Mouse (Mus musculus): Measurements from ENCODE around the gene Fibp. TPM values are rescaled to one million over a fixed set of nuclear protein-coding genes. Genes with fewer than 3 reads are reported as not detected.

Fibp gene
- 108 TPM in 2 replicates for polyA plus RNA-seq (2015; fragmentation: Nextera tagmentation; extraction: Ambion mirVana)

- Histone ChIP-seq H3K4me1 (ENCODE audit: control insufficient read depth, insufficient read depth, low read length) (peaks cover 36% of the 10 kb centered on the region), H3K27ac (ENCODE audit: low read length) (peak within 1 kb of the TSS; percentile 78), H3K27me3 (ENCODE audit: control insufficient read depth, insufficient read depth, low read length) (no peaks in the 10 kb centered on the region), H3K36me3 (ENCODE audit: control insufficient read depth, insufficient read depth) (peaks cover 16% of the 10 kb centered on the region), H3K4me2 (ENCODE audit: low read depth, low read length) (peak within 1 kb of the TSS; percentile 93), H3K9me3 (replicated peaks; ENCODE audit: control insufficient read depth, low read length) (no peaks in the 10 kb centered on the region), H3K4me3 (ENCODE audit: low read length) (peak within 1 kb of the TSS; percentile 87), H3K9ac (ENCODE audit: low read length) (peak within 1 kb of the TSS; percentile 88)
- ATAC-seq (replicated peaks; ENCODE audit: extremely low read depth, insufficient read depth, low FRiP score) = peak; percentile 26; the same call in 1 of the 2 replicates
- 0% methylated on average over 32 of the region's 32 CpGs for WGBS
Measured at GRCm38 (mm10) chr19:5460465-5460911, at the start of gene Fibp. TSS of gene Fibp (plus strand) at chr19:5460615.

GRCm38 (mm10) chr19:5410641-5411040 lies 49.8 kb upstream of the Fibp start:
- no peak for ATAC-seq (replicated peaks; ENCODE audit: extremely low read depth, insufficient read depth, low FRiP score)
- no peak overlapping the region for H3K4me3 ChIP-seq (ENCODE audit: low read length)
- no peaks in the 10 kb centered on the region for H3K9me3 ChIP-seq (replicated peaks; ENCODE audit: control insufficient read depth, low read length)
- WGBS = 63% methylated on average over 5 of the region's 5 CpGs
- no peaks in the 10 kb centered on the region for H3K36me3 ChIP-seq (ENCODE audit: control insufficient read depth, insufficient read depth)
- H3K27ac ChIP-seq (ENCODE audit: low read length) = no peak overlapping the region
- H3K4me2 ChIP-seq (ENCODE audit: low read depth, low read length) = no peak overlapping the region
- peaks cover 29% of the 10 kb centered on the region for H3K4me1 ChIP-seq (ENCODE audit: control insufficient read depth, insufficient read depth, low read length)
- H3K9ac ChIP-seq (ENCODE audit: low read length) = no peak overlapping the region
- no peaks in the 10 kb centered on the region for H3K27me3 ChIP-seq (ENCODE audit: control insufficient read depth, insufficient read depth, low read length)

GRCm38 (mm10) chr19:5411961-5412360 lies 48.5 kb upstream of the Fibp start:
- 65% methylated on average over 5 of the region's 5 CpGs for WGBS
- H3K4me2 ChIP-seq (ENCODE audit: low read depth, low read length) = no peak overlapping the region

GRCm38 (mm10) chr19:5413840-5414239 lies 46.6 kb upstream of the Fibp start:
- H3K4me2 ChIP-seq (ENCODE audit: low read depth, low read length) = no peak overlapping the region
- ATAC-seq (replicated peaks; ENCODE audit: extremely low read depth, insufficient read depth, low FRiP score) = no peak
- H3K27me3 ChIP-seq (ENCODE audit: control insufficient read depth, insufficient read depth, low read length) = no peaks in the 10 kb centered on the region
- H3K4me1 ChIP-seq (ENCODE audit: control insufficient read depth, insufficient read depth, low read length) = peaks cover 9% of the 10 kb centered on the region
- no peak overlapping the region; the same call in 1 of the 2 replicates for H3K27ac ChIP-seq (ENCODE audit: low read length)
- no peaks in the 10 kb centered on the region for H3K36me3 ChIP-seq (ENCODE audit: control insufficient read depth, insufficient read depth)
- H3K9me3 ChIP-seq (replicated peaks; ENCODE audit: control insufficient read depth, low read length) = no peaks in the 10 kb centered on the region
- H3K9ac ChIP-seq (ENCODE audit: low read length) = no peak overlapping the region
- 73% methylated on average over 4 of the region's 4 CpGs for WGBS
- no peak overlapping the region for H3K4me3 ChIP-seq (ENCODE audit: low read length)

More at GRCm38 (mm10) chr19:5411961-5412360, 48.5 kb upstream of the Fibp start:
- Histone ChIP-seq H3K27ac (ENCODE audit: low read length) (no peak overlapping the region), H3K9ac (ENCODE audit: low read length) (no peak overlapping the region), H3K9me3 (replicated peaks; ENCODE audit: control insufficient read depth, low read length) (no peaks in the 10 kb centered on the region), H3K4me1 (ENCODE audit: control insufficient read depth, insufficient read depth, low read length) (peaks cover 24% of the 10 kb centered on the region), H3K36me3 (ENCODE audit: control insufficient read depth, insufficient read depth) (no peaks in the 10 kb centered on the region), H3K27me3 (ENCODE audit: control insufficient read depth, insufficient read depth, low read length) (no peaks in the 10 kb centered on the region), H3K4me3 (ENCODE audit: low read length) (no peak overlapping the region)
- no peak for ATAC-seq (replicated peaks; ENCODE audit: extremely low read depth, insufficient read depth, low FRiP score)

- peaks cover 5% of the 10 kb centered on the region; the same call in 1 of the 2 replicates for H3K36me3 ChIP-seq (ENCODE audit: control insufficient read depth, insufficient read depth)
- no peaks in the 10 kb centered on the region for H3K27me3 ChIP-seq (ENCODE audit: control insufficient read depth, insufficient read depth, low read length)
- 51% methylated on average over 2 of the region's 2 CpGs for WGBS
- H3K9ac ChIP-seq (ENCODE audit: low read length) = peak overlapping the region; percentile 4; the same call in 1 of the 2 replicates
- H3K9me3 ChIP-seq (replicated peaks; ENCODE audit: control insufficient read depth, low read length) = no peaks in the 10 kb centered on the region
- H3K4me1 ChIP-seq (ENCODE audit: control insufficient read depth, insufficient read depth, low read length) = peaks cover 5% of the 10 kb centered on the region
- H3K27ac ChIP-seq (ENCODE audit: low read length) = peak overlapping the region; percentile 54
- H3K4me2 ChIP-seq (ENCODE audit: low read depth, low read length) = no peak overlapping the region
- 0 out of 2 replicates have a peak, but pooled peaks have one; percentile 24 for ATAC-seq (replicated peaks; ENCODE audit: extremely low read depth, insufficient read depth, low FRiP score)
- H3K4me3 ChIP-seq (ENCODE audit: low read length) = no peak overlapping the region
Measured at GRCm38 (mm10) chr19:5414534-5414957, 45.9 kb upstream of the Fibp start.

- H3K36me3 ChIP-seq (ENCODE audit: control insufficient read depth, insufficient read depth) = peaks cover 10% of the 10 kb centered on the region; the same call in 1 of the 2 replicates
- ATAC-seq (replicated peaks; ENCODE audit: extremely low read depth, insufficient read depth, low FRiP score) = no peak
- no peak overlapping the region for H3K9ac ChIP-seq (ENCODE audit: low read length)
- H3K9me3 ChIP-seq (replicated peaks; ENCODE audit: control insufficient read depth, low read length) = no peaks in the 10 kb centered on the region
- no peak overlapping the region for H3K4me3 ChIP-seq (ENCODE audit: low read length)
- H3K27ac ChIP-seq (ENCODE audit: low read length) = no peak overlapping the region
- H3K4me2 ChIP-seq (ENCODE audit: low read depth, low read length) = no peak overlapping the region
- 96% methylated on average over 8 of the region's 8 CpGs for WGBS
- H3K4me1 ChIP-seq (ENCODE audit: control insufficient read depth, insufficient read depth, low read length) = peaks cover 14% of the 10 kb centered on the region
- H3K27me3 ChIP-seq (ENCODE audit: control insufficient read depth, insufficient read depth, low read length) = no peaks in the 10 kb centered on the region
Measured at GRCm38 (mm10) chr19:5418750-5419466, 41.5 kb upstream of the Fibp start.

GRCm38 (mm10) chr19:5419630-5420029 lies 40.8 kb upstream of the Fibp start:
- Histone ChIP-seq H3K9ac (ENCODE audit: low read length) (no peak overlapping the region), H3K9me3 (replicated peaks; ENCODE audit: control insufficient read depth, low read length) (no peaks in the 10 kb centered on the region), H3K27ac (ENCODE audit: low read length) (no peak overlapping the region), H3K27me3 (ENCODE audit: control insufficient read depth, insufficient read depth, low read length) (no peaks in the 10 kb centered on the region), H3K4me1 (ENCODE audit: control insufficient read depth, insufficient read depth, low read length) (peaks cover 11% of the 10 kb centered on the region), H3K4me3 (ENCODE audit: low read length) (no peak overlapping the region), H3K4me2 (ENCODE audit: low read depth, low read length) (no peak overlapping the region), H3K36me3 (ENCODE audit: control insufficient read depth, insufficient read depth) (peaks cover 10% of the 10 kb centered on the region; the same call in 1 of the 2 replicates)
- 85% methylated on average over 9 of the region's 9 CpGs for WGBS
- no peak for ATAC-seq (replicated peaks; ENCODE audit: extremely low read depth, insufficient read depth, low FRiP score)

GRCm38 (mm10) chr19:5420579-5420978 lies 39.8 kb upstream of the Fibp start:
- ATAC-seq (replicated peaks; ENCODE audit: extremely low read depth, insufficient read depth, low FRiP score) = no peak
- no peaks in the 10 kb centered on the region for H3K9me3 ChIP-seq (replicated peaks; ENCODE audit: control insufficient read depth, low read length)
- 87% methylated on average over 6 of the region's 6 CpGs for WGBS
- H3K4me1 ChIP-seq (ENCODE audit: control insufficient read depth, insufficient read depth, low read length) = peaks cover 11% of the 10 kb centered on the region
- no peak overlapping the region for H3K4me3 ChIP-seq (ENCODE audit: low read length)
- no peak overlapping the region for H3K27ac ChIP-seq (ENCODE audit: low read length)
- no peaks in the 10 kb centered on the region for H3K27me3 ChIP-seq (ENCODE audit: control insufficient read depth, insufficient read depth, low read length)
- H3K4me2 ChIP-seq (ENCODE audit: low read depth, low read length) = no peak overlapping the region
- peaks cover 10% of the 10 kb centered on the region; the same call in 1 of the 2 replicates for H3K36me3 ChIP-seq (ENCODE audit: control insufficient read depth, insufficient read depth)
- H3K9ac ChIP-seq (ENCODE audit: low read length) = no peak overlapping the region

GRCm38 (mm10) chr19:5421784-5422183 lies 38.6 kb upstream of the Fibp start:
- H3K4me3 ChIP-seq (ENCODE audit: low read length) = no peak overlapping the region
- peaks cover 22% of the 10 kb centered on the region for H3K4me1 ChIP-seq (ENCODE audit: control insufficient read depth, insufficient read depth, low read length)
- H3K4me2 ChIP-seq (ENCODE audit: low read depth, low read length) = no peak overlapping the region
- H3K36me3 ChIP-seq (ENCODE audit: control insufficient read depth, insufficient read depth) = peaks cover 18% of the 10 kb centered on the region
- no peak overlapping the region for H3K27ac ChIP-seq (ENCODE audit: low read length)
- no peaks in the 10 kb centered on the region for H3K27me3 ChIP-seq (ENCODE audit: control insufficient read depth, insufficient read depth, low read length)
- H3K9ac ChIP-seq (ENCODE audit: low read length) = no peak overlapping the region
- no peak for ATAC-seq (replicated peaks; ENCODE audit: extremely low read depth, insufficient read depth, low FRiP score)
- WGBS = 82% methylated on average over 5 of the region's 5 CpGs
- no peaks in the 10 kb centered on the region for H3K9me3 ChIP-seq (replicated peaks; ENCODE audit: control insufficient read depth, low read length)
